Mouse (Mus musculus) central nervous system, embryonic 18 days (tissue): ENCODE results near the gene Rac2. TPM values are rescaled to one million over a fixed set of nuclear protein-coding genes. Genes with fewer than 3 reads are reported as not detected.

Experiments used
- polyA plus RNA-seq: library from polyadenylated mRNA; depleted of rRNA; stranded (reverse); fragments of >200 nt; gene quantifications from 2 replicates; pipeline ENCODE4 v1.2.3, GENCODE M21; 2012; rRNA removed

The Rac2 gene
- polyA plus RNA-seq, result 4.2 and 6.3 TPM in 2 replicates

GRCm38 (mm10) chr15:78572658-78573397 is at the start of gene Rac2:
Gene Rac2 (minus strand): TSS chr15:78572783.

GRCm38 (mm10) chr15:78596914-78597313 is 24.3 kb upstream of the Rac2 start, which contains the start of gene Cyth4:
Gene Cyth4 (plus strand): TSS chr15:78597047.

GRCm38 (mm10) chr15:78544561-78545001 is 28.0 kb downstream of the Rac2 start, which contains the start of gene Sstr3:
Gene Sstr3 (minus strand): TSS chr15:78544685.

GRCm38 (mm10) chr15:78530671-78531450 is 41.7 kb downstream of the Rac2 start, which contains the start of gene C1qtnf6:
Gene C1qtnf6 (minus strand): TSS chr15:78531416.

Other genes with a start within 250 kb of the Rac2 start
- gene Csf2rb, start 247.0 kb downstream of the Rac2 start, polyA plus RNA-seq, result 0.49 and 0.58 TPM in 2 replicates
- 0.05 and 0.14 TPM in 2 replicates for gene Tex33, start 176.9 kb downstream of the Rac2 start, polyA plus RNA-seq
- 25.6 and 30.7 TPM in 2 replicates for gene Tst, start 166.9 kb downstream of the Rac2 start, polyA plus RNA-seq
- gene Mpst, start 166.4 kb downstream of the Rac2 start, polyA plus RNA-seq, result 93.0 and 95.7 TPM in 2 replicates
- 260 and 297 TPM in 2 replicates for gene Kctd17, start 144.2 kb downstream of the Rac2 start, polyA plus RNA-seq
- gene Tmprss6, start 104.1 kb downstream of the Rac2 start, polyA plus RNA-seq, result 0.04 and 0.13 TPM in 2 replicates
- gene Il2rb, start 77.5 kb downstream of the Rac2 start, polyA plus RNA-seq, result 0.11 and 0.17 TPM in 2 replicates
- gene C1qtnf6, start 41.4 kb downstream of the Rac2 start, polyA plus RNA-seq, result 13.1 and 15.5 TPM in 2 replicates
- 1.1 and 2.5 TPM in 2 replicates for gene Sstr3, start 28.1 kb downstream of the Rac2 start, polyA plus RNA-seq
- gene Cyth4, start 24.3 kb upstream of the Rac2 start, polyA plus RNA-seq, result 3.4 and 4.3 TPM in 2 replicates
- 27.7 and 33.0 TPM in 2 replicates for gene Elfn2, start 146.0 kb upstream of the Rac2 start, polyA plus RNA-seq
- gene Mfng, start 200.7 kb upstream of the Rac2 start, polyA plus RNA-seq, result 14.3 and 15.5 TPM in 2 replicates
- gene Card10, start 230.3 kb upstream of the Rac2 start, polyA plus RNA-seq, result 5.8 and 6.5 TPM in 2 replicates